Mouse (Mus musculus): Measurements from ENCODE around the gene H2al1d.

- no peak for TF ChIP-seq CTCF (conservative IDR thresholded peaks at IDR 0.05; ENCODE audit: low read length)
- TF ChIP-seq NANOG (IDR thresholded peaks at IDR 0.05; ENCODE audit: borderline replicate concordance, low read length), result peak; percentile 68; the same call in 1 of the 2 replicates
- TF ChIP-seq POU5F1 (IDR thresholded peaks at IDR 0.05; ENCODE audit: borderline replicate concordance, low read length), result no peak
Observed at GRCm38 (mm10) chrX:11289244-11289643, 19.4 kb upstream of the H2al1d start.
